Mouse (Mus musculus) cortical plate, adult 2 months (tissue): Measurements from ENCODE around the gene Gm10135.

Experiments
- CTCF ChIP-seq: fragments of 200-500 bp; IDR thresholded peaks from 2 replicates; pipeline ENCODE4 v1.5.1; 2011; ENCODE audit warnings: mild to moderate bottlenecking, control low read depth, low read length; ENCODE audit not compliant: insufficient read depth; ENCODE audit errors: extremely low read depth
- POLR2A ChIP-seq: fragments of 200-500 bp; IDR thresholded peaks from 2 replicates; pipeline ENCODE4 v1.6.1; 2011; ENCODE audit warnings: mild to moderate bottlenecking, low read length, control low read depth; ENCODE audit not compliant: insufficient read depth; ENCODE audit errors: extremely low read depth

DNA sequence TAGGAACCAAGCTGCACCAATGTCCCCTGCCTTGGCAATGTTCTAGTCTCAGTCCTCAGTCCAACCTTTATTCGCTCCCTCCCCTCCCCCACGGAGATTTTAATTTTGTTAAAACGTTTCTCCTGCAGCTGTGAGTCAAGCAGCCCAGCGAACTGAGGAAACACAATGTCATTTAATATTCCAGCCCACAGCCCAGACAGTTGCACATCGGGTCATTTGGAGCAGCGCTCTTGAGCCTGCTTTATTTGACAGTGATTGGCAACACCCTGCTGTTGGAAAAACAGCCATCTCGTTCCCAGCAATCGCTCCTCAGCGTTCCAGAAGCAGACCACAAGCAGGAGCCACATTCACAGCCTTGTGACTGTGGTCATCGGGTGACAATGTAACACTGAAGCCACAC, 20.9 kb upstream of the Gm10135 start:
- TF ChIP-seq CTCF (no peak), POLR2A (no peak)
